Mouse (Mus musculus) limb, embryonic 14.5 days (tissue): ENCODE measurements around the gene Mpp4. TPM values are rescaled to one million over a fixed set of nuclear protein-coding genes. Genes with fewer than 3 reads are reported as not detected.

Source experiments
- ATAC-seq: fragments of 200-750 bp; cut with Nextera tagmentation; 2 replicates; pipeline ENCODE4 v1.8.0; 2017; ENCODE audit warnings: low read depth, moderate number of reproducible peaks, moderate TSS enrichment; ENCODE audit not compliant: low FRiP score
- DNase-seq: peaks from one replicate; pipeline ENCODE4 v3.0.0-alpha.2; 2015; ENCODE audit warnings: low spot score
- H3K27ac ChIP-seq: fragments of 300-500 bp; sonication (generic); replicated peaks from 2 replicates; pipeline ENCODE4 v1.5.1; 2014; ENCODE audit warnings: low read depth, mild to moderate bottlenecking, low read length, moderate library complexity, mixed read lengths
- H3K27me3 ChIP-seq: fragments of 300-500 bp; sonication (generic); 2 replicates; pipeline ENCODE4 v1.6.1; 2014; ENCODE audit warnings: low read length, mixed read lengths; ENCODE audit not compliant: control insufficient read depth, insufficient read depth
- H3K36me3 ChIP-seq: fragments of 300-500 bp; sonication (generic); 2 replicates; pipeline ENCODE4 v1.6.1; 2014; ENCODE audit warnings: mild to moderate bottlenecking, low read length, moderate library complexity, mixed read lengths; ENCODE audit not compliant: control insufficient read depth, insufficient read depth
- H3K4me1 ChIP-seq: fragments of 300-500 bp; sonication (generic); 2 replicates; pipeline ENCODE4 v1.6.1; 2014; ENCODE audit warnings: antibody characterized with exemption, low read length, mixed read lengths; ENCODE audit not compliant: control insufficient read depth, insufficient read depth
- H3K4me2 ChIP-seq: fragments of 300-500 bp; sonication (generic); replicated peaks from 2 replicates; pipeline ENCODE4 v1.6.1; 2014; ENCODE audit warnings: low read depth, mild to moderate bottlenecking, low read length, moderate library complexity; ENCODE audit not compliant: severe bottlenecking
- H3K4me3 ChIP-seq: fragments of 300-500 bp; sonication (generic); replicated peaks from 2 replicates; pipeline ENCODE4 v1.5.1; 2014; ENCODE audit warnings: low read length
- H3K9ac ChIP-seq: fragments of 300-500 bp; sonication (generic); 2 replicates; pipeline ENCODE4 v1.6.1; 2014; ENCODE audit warnings: mild to moderate bottlenecking, low read depth, low read length, moderate library complexity; ENCODE audit not compliant: severe bottlenecking
- H3K9me3 ChIP-seq: fragments of 300-500 bp; sonication (generic); 2 replicates; pipeline ENCODE4 v1.6.1; 2016; ENCODE audit warnings: low read length; ENCODE audit not compliant: control insufficient read depth
- POLR2A ChIP-seq: fragments of 200-500 bp; IDR thresholded peaks from 2 replicates; pipeline ENCODE4 v1.8.0; 2012; ENCODE audit warnings: inconsistent platforms, mild to moderate bottlenecking, moderate library complexity, borderline replicate concordance; ENCODE audit not compliant: insufficient read depth, insufficient read length; ENCODE audit errors: extremely low read depth
- WGBS: fragments of 180-500 bp; shearing (Covaris S2); extraction: QIAGEN DNeasy Blood & Tissue Kit; methylation state at CpG from one replicate; pipeline ENCODE4 v1.1.7; 2014; 5-methylcytosine and 5-hydroxymethylcytosine counted together
- polyA plus RNA-seq, 2 experiments: library from polyadenylated mRNA; depleted of rRNA in 1 of 2; stranded (reverse) in 1 of 2; unstranded in 1 of 2; fragments of >200 nt; fragmentation: Nextera tagmentation in 1 of 2; extraction: Ambion mirVana in 1 of 2; gene quantifications; 2 replicates each; pipeline versions ENCODE4 v1.2.1 to v1.2.3; 2012 to 2014

Gene Mpp4
- polyA plus RNA-seq, 2 experiments = 0.40 to 1.0 TPM

DNA sequence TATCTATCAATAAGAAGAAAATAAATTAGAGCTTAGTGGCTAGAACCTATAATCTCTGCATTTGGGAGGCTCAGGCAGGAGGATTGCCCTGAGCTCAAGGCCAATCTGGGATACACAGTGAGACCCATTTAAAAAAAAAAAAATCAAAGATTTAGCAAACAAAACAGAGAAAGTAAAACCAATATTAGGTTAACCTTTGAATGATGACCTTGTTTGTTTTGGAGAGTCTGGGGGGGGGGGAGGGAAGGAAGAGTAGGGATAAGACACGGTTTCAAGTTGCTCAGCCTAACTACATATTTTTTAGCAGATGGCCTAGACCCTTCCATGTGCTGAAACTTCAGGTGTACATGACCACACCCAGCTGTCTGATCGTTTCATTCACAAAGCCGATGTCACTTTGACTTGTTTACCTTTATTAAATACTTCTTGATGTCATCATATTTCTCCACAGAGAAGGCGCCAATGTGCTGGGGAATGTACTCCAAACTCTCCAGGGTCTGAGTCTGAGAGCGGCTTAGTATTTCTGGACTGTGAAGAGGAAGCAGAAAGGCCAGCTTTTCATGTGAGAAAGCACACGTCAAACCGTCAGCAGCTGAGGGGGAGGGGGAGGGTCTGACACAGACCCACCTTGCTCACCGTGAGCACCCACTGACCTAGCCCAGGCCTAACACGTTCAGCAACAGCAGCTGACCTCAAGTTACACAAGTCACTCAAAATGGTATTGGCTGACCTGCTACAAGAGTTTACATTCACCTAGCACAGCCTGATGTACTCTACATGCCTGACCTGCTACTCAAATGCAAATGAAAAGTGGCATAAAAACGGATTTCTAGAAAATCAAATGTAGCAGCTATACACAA, 11.6 kb upstream of the Mpp4 start:
- Histone ChIP-seq H3K4me3 (no peak overlapping the region), H3K4me1 (no peaks in the 10 kb centered on the region), H3K27me3 (no peaks in the 10 kb centered on the region), H3K9me3 (no peaks in the 10 kb centered on the region), H3K9ac (no peak overlapping the region), H3K36me3 (peaks cover 56% of the 10 kb centered on the region), H3K4me2 (no peak overlapping the region), H3K27ac (no peak overlapping the region)
- 81% methylated on average over 10 of the region's 10 CpGs for WGBS
- no peak for ATAC-seq
- no peak for TF ChIP-seq POLR2A
- no peak for DNase-seq

DNA sequence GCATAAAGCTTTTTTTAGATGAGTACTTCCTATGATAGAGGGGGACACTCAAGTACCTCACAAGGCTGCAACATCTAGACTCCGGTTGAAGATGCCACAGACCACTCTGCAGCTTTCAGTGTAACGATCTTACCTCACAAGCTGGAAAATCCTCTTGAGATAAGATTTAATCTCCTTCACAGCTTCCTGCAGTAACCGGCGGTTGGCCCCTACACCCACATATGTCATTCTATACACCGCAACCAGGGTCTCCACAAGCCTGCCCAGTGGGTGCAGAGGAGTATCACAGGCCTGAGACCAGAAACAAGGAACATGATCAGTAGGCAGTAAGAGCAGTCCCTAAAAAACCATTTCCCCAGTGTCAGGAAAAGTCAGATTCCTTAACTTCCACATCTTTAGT, 9.8 kb upstream of the Mpp4 start:
- DNase-seq = no peak
- H3K4me2 ChIP-seq = no peak overlapping the region
- H3K36me3 ChIP-seq = peaks cover 45% of the 10 kb centered on the region
- 84% methylated on average over 5 of the region's 5 CpGs for whole genome bisulfite sequencing
- no peaks in the 10 kb centered on the region for H3K27me3 ChIP-seq
- no peaks in the 10 kb centered on the region for H3K9me3 ChIP-seq
- H3K4me1 ChIP-seq = no peaks in the 10 kb centered on the region
- TF ChIP-seq POLR2A = no peak
- no peak for ATAC-seq
- no peak overlapping the region for H3K9ac ChIP-seq
- no peak overlapping the region for H3K27ac ChIP-seq
- no peak overlapping the region for H3K4me3 ChIP-seq

DNA sequence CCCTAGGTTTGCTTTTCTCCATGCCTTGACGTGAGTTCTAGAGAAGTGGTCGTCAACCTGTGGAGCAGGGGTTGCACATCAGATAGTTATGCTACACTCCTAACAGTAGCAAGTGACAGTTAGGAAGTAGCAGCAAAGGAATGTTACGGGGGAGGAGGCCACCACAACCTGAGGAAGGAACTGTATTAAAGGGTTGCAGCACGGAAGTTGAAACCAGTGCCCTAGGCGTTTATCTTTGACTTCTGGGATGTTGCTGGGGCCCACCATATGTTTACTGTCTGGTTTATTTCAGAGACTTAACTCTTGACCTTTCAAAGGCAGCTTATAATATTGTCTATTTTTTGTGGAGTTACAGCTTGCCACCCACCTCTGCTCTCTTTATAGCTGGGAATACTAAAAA, 8.7 kb upstream of the Mpp4 start:
- TF ChIP-seq POLR2A = no peak
- Histone ChIP-seq H3K27ac (no peak overlapping the region), H3K36me3 (peaks cover 45% of the 10 kb centered on the region), H3K4me3 (no peak overlapping the region), H3K4me1 (no peaks in the 10 kb centered on the region), H3K4me2 (no peak overlapping the region), H3K27me3 (no peaks in the 10 kb centered on the region), H3K9me3 (no peaks in the 10 kb centered on the region), H3K9ac (no peak overlapping the region)
- DNase-seq = no peak
- no peak for ATAC-seq
- WGBS = 56% methylated on average over 5 of the region's 5 CpGs

DNA sequence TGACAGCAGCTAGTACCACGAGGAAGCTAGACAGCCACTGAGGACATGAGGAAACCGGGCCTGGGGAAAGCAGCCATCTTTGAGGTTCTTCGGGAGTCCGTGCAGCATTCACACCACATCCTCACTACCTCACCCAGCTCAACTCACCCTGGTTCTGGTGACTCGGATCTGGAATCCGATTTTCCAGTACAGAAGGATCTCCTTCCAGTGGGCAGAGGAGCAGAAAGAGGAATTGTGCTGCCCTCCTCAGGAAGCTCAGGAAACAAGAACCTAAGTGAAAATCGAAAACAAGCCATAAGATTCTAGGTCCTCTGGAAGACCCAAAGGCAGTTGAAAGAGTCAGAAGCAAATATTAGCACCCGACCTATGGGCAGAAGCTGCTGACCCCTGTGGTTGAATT, 7.1 kb upstream of the Mpp4 start:
- no peak overlapping the region for H3K27ac ChIP-seq
- DNase-seq (no peak), ATAC-seq (no peak)
- H3K36me3 ChIP-seq = peaks cover 44% of the 10 kb centered on the region
- H3K9ac ChIP-seq = no peak overlapping the region
- no peak for TF ChIP-seq POLR2A
- no peaks in the 10 kb centered on the region for H3K4me1 ChIP-seq
- H3K4me2 ChIP-seq = no peak overlapping the region
- H3K4me3 ChIP-seq = no peak overlapping the region
- no peaks in the 10 kb centered on the region for H3K9me3 ChIP-seq
- WGBS = 76% methylated on average over 8 of the region's 8 CpGs
- no peaks in the 10 kb centered on the region for H3K27me3 ChIP-seq

GRCm38 (mm10) chr1:59169586-59169985, 6.4 kb upstream of the Mpp4 start:
- Histone ChIP-seq H3K4me3 (no peak overlapping the region), H3K27ac (no peak overlapping the region), H3K9me3 (no peaks in the 10 kb centered on the region), H3K4me2 (no peak overlapping the region), H3K36me3 (peaks cover 38% of the 10 kb centered on the region), H3K27me3 (no peaks in the 10 kb centered on the region), H3K4me1 (no peaks in the 10 kb centered on the region), H3K9ac (no peak overlapping the region)
- DNase-seq (no peak), ATAC-seq (no peak)
- WGBS = 75% methylated on average over 6 of the region's 6 CpGs
- TF ChIP-seq POLR2A = no peak

DNA sequence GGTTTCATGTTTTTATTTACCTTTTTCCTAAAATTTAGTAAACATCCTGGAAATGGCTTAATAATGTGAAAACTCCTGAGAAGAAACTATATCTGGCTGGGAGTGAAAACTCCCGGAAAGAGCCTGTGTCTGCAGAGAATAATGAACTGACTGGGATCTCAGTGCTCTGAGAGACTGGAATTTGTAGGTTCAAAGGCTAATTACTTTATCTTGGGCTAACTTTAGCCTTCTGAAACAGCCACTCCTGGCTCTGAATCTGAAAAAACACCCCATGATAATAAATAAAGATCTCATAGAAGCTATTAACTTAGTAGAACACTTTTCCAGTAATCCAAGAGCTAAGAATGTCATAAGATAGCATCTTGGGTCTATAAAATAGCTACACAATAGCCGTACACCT, 5.4 kb upstream of the Mpp4 start:
- 76% methylated on average over 2 of the region's 2 CpGs for WGBS

More for the DNA sequence above, 5.4 kb upstream of the Mpp4 start:
- H3K27me3 ChIP-seq = no peaks in the 10 kb centered on the region
- no peak overlapping the region for H3K9ac ChIP-seq
- H3K9me3 ChIP-seq = no peaks in the 10 kb centered on the region
- H3K27ac ChIP-seq = no peak overlapping the region
- H3K4me1 ChIP-seq = no peaks in the 10 kb centered on the region; the same call in 1 of the 2 replicates
- ATAC-seq (no peak), DNase-seq (no peak)
- TF ChIP-seq POLR2A = no peak
- no peak overlapping the region for H3K4me2 ChIP-seq
- H3K4me3 ChIP-seq = no peak overlapping the region
- peaks cover 38% of the 10 kb centered on the region for H3K36me3 ChIP-seq
